Mouse (Mus musculus) hematopoietic multipotent progenitor cell, adult 10-12 weeks (in vitro differentiated cells): ENCODE data around the gene Gm2163. TPM values are rescaled to one million over a fixed set of nuclear protein-coding genes. Genes with fewer than 3 reads are reported as not detected.

Experiments
- polyA plus RNA-seq: library from polyadenylated mRNA; stranded (reverse); fragments of >175 nt; gene quantifications from 2 replicates; pipeline ENCODE4 v1.2.3, GENCODE M21; 2012; ENCODE audit warnings: low replicate concordance

Gm2163 gene
- polyA plus RNA-seq: not detected in 2 replicates

DNA sequence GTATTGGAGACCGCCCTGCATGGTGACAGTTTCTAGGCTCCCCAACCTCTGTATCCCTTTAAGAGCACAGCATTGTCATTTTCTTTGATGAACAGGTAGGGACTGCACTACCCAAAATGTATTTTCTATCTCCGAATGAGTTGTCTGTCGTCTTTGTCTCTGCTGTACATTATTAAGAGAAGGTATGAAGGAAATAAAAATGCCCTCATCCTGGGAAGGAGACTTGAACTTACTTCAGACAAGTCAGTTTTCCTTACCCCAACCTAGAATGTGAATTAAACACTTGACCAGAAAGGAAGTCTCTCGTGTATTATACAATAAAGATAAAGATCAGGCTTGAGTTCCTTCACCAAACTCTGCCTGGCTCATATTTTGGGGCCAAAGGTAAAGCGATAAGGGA lies at the start of gene Gm2163:
TSS of gene Gm2163 (plus strand) at position 301 of the 400 bp plus-strand sequence.

DNA sequence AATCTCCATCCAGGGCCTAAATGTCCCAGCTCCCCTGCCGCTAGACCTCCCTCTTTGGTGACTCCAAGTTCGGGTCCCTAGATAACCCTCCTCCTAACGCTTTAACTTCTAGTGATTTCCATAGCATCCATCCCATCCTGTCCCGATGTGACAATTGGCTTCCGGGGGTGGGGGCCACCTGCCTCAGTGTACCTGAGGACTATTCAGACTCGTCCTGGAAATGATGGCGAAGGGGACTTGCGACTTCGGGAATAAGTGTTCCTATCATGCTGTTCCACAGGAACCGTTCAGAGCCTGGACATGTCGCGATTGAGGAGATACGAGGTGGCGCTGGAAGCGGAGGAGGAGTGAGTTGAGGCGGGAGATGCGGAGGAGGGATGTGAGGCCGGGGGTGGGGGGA lies 27.5 kb upstream of the Gm2163 start, which contains the start of gene Gm21586:
TSS of gene Gm21586 (plus strand) at position 301 of the 400 bp plus-strand sequence.

DNA sequence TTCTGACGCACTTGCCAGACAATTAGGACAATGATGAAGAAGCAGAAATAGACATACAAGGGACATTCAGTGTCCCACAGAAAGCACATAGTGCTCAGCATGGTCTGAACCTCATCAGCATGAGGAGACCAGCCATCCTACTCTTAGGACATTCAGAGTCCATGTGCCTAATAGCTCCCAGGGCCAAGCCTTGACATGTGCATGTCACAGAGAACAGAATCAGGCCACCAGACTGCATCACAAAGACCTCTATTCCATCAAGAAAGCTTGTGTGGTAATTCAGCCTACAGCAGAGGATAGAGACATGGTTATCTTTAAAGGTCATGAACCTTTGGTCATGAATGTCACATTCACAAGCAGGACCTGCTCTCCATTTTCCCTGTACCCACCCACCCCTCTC lies 61.5 kb downstream of the Gm2163 start, which contains the start of gene Fam205a2:
TSS of gene Fam205a2 (minus strand) at position 101 of the 400 bp plus-strand sequence.

DNA sequence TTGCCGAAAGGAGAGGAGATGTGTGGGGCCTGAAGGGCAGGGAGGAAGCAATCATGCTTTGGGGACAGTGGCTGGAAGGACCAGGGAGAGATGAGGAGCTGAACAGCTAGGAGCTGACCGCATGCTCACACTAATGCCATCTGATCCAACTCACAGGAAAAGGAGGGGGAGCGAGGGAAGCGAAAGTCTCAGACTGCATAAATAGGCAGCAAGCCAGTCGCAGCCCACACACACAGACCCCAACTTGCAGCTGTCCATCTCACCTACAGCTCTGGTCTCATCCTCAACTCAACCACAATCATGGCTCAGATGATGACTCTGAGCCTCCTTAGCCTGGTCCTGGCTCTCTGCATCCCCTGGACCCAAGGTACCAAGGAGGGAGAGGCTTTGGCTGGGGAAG lies 145.3 kb downstream of the Gm2163 start, which contains the start of gene Gm10591:
TSS of gene Gm10591 (plus strand) at position 301 of the 400 bp plus-strand sequence.

DNA sequence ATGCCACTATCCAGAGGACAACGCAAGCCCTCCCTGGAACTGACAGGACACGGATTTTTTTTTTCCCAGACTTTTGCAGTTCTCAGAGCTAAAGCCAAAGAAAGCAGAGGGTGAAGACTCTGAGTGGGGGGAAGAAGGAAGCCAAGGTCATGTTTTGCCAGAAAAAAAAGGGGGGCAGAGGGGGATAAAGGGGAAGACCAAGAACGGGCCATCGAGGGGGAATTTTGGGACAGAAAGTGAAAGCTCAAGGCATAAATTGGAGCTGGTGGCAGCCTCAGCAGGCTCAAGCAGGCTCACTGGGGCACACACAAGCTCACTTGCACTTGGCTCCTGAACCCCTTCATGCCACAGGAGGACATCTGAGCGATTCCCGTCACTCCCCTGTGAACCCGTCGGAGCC lies 162.9 kb downstream of the Gm2163 start, which contains the start of gene Gm2564:
TSS of gene Gm2564 (plus strand) at position 301 of the 400 bp plus-strand sequence.

Other genes starting within 250 kb of the Gm2163 start
- not detected in 2 replicates for gene Gm10600, start 226.1 kb upstream of the Gm2163 start, polyA plus RNA-seq
- not detected in 2 replicates for gene Ccl21b, start 211.0 kb upstream of the Gm2163 start, polyA plus RNA-seq
- 3.0 TPM in 1 of 2 replicates, not detected in the other for gene Gm21953, start 172.5 kb upstream of the Gm2163 start, polyA plus RNA-seq
- not detected in 2 replicates for gene Fam205a3, start 148.4 kb upstream of the Gm2163 start, polyA plus RNA-seq
- gene Gm21586, start 27.4 kb upstream of the Gm2163 start, polyA plus RNA-seq: 3.0 TPM in 1 of 2 replicates, not detected in the other
- not detected in 2 replicates for gene Fam205a2, start 61.4 kb downstream of the Gm2163 start, polyA plus RNA-seq
- not detected in 2 replicates for gene Gm10591, start 145.4 kb downstream of the Gm2163 start, polyA plus RNA-seq
- not detected in 2 replicates for gene Gm2564, start 163.0 kb downstream of the Gm2163 start, polyA plus RNA-seq
- gene Ccl27b, start 188.5 kb downstream of the Gm2163 start, polyA plus RNA-seq: not detected in 2 replicates
- gene Il11ra2, start 195.1 kb downstream of the Gm2163 start, polyA plus RNA-seq: not detected in 2 replicates